Mouse (Mus musculus): ENCODE measurements at regions not wholly inside any gene's neighbourhood (a gene's known extent, or its start where the extent isn't known, plus 50 kb on each side); places are given as distances from the start of the nearest gene placed in this dataset.
A peak's percentile ranks its signal among the peaks of the same experiment; 100 is the strongest.

DNA sequence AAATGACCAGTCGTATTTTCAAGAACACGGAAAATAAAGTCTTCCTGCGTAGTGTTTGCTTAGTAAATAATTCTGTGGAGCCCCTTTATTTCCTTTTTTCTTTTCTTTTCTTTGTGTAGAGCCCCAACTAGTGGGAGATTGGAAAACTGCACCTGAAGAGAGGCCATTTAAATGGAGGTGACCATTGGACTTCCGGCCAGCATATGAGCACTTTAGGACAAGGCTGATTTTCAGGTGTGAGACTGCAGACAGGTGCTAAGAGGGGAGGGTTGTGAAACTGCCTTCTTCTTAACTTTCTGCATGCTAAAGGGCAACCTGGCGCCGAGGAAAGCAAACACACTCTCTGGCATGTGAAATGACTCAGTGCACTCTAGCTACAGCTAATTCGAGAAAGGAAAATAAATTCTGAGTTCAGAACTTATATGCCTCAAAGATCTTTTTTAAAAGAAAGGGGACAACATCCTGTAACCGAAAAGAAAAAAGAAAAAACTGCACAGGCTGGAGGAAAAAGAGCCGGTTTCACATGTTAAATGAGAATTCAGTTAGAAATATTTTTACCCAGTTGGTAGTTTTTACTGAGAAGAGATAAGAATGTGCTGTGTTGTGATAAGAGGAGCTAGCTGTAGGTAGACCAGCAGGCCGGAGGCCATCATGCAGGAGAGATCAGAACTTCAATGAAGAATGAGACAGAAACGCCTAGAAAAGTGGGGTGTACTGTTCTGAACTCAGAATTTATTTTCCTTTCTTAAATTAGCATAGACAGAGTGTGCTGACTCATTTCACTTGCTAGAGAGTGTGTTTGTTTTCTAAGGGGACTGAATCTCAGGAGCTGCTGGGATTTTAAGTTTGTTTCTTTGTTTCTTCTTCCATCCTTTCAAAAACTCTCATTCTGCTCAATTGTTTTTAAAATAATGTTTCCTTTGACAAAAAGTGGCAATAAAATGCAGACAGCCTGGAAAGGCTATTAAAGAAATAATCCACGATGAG, 65.8 kb upstream of the Prep start:
- ATAC-seq (ENCODE audit: insufficient read depth, low read depth), result no peak
- Histone ChIP-seq H3K4me3 (ENCODE audit: low read depth, low read length) (peak overlapping the region; percentile 36), H3K9ac (replicated peaks; ENCODE audit: low read depth, low read length) (peak overlapping the region; percentile 47), H3K27ac (ENCODE audit: low read depth) (no peak overlapping the region; the same call in 1 of the 2 replicates), H3K4me2 (ENCODE audit: low read depth, low read length) (peak overlapping the region; percentile 63), H3K27me3 (ENCODE audit: control insufficient read depth, insufficient read depth, low read length) (no peaks in the 10 kb centered on the region), H3K9me3 (replicated peaks; ENCODE audit: control insufficient read depth, low read length) (no peaks in the 10 kb centered on the region), H3K36me3 (replicated peaks; ENCODE audit: control insufficient read depth, insufficient read depth, low read length) (no peaks in the 10 kb centered on the region), H3K4me1 (ENCODE audit: control insufficient read depth, insufficient read depth) (peaks cover 12% of the 10 kb centered on the region)
- 35% methylated on average over 12 of the region's 12 CpGs for WGBS
- TF ChIP-seq CTCF (IDR thresholded peaks at IDR 0.05; ENCODE audit: low read depth) (peak; percentile 82), EP300 (IDR thresholded peaks at IDR 0.05; ENCODE audit: low read depth) (no peak)
- peak; percentile 43 for DNase-seq (ENCODE audit: low spot score)

DNA sequence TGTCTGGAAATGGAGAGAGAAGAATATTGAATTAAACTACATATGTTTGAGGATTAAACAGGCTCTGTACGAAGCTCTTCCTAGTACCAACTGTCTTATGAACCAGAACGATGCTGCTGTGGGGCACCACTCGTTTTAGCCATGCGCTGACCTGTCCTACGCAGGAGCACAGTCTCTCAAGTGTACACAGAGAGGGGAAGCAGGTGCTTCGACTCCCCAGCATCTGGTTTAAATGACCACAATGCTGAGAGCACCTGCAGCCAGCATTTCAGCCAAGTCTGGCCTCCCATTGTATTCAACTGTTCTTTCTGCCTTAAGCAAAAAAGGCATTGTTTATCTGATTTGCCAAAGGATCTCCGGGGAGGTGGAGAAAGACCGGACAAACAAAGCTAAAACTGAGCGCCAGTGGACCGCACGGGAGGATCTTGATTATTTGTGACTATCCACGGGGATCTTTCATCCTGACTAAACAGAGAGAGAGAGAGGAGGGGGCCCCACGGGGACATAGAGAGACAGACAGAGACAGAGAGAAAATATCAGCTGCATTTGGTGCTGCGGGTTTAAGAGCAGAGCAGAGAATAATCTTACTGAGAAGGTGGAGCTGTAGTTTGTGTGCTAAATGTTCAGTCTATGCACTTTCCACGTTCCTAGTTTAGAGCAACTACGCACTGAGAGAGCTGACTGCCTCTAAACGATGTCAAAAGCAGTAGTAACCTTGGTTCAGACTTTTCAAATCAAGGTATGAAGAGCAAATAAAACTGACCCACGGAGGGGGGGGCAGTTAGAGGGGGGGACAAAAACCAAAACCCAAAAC, 66.8 kb upstream of the Prep start:
- no peak for DNase-seq (ENCODE audit: low spot score)
- peak overlapping the region; percentile 36 for H3K4me3 ChIP-seq (ENCODE audit: low read depth, low read length)
- no peaks in the 10 kb centered on the region for H3K9me3 ChIP-seq (replicated peaks; ENCODE audit: control insufficient read depth, low read length)
- H3K36me3 ChIP-seq (replicated peaks; ENCODE audit: control insufficient read depth, insufficient read depth, low read length), result no peaks in the 10 kb centered on the region
- peaks cover 12% of the 10 kb centered on the region for H3K4me1 ChIP-seq (ENCODE audit: control insufficient read depth, insufficient read depth)
- no peaks in the 10 kb centered on the region for H3K27me3 ChIP-seq (ENCODE audit: control insufficient read depth, insufficient read depth, low read length)
- no peak for ATAC-seq (ENCODE audit: insufficient read depth, low read depth)
- TF ChIP-seq CTCF (IDR thresholded peaks at IDR 0.05; ENCODE audit: low read depth), result no peak
- no peak overlapping the region; the same call in 1 of the 2 replicates for H3K27ac ChIP-seq (ENCODE audit: low read depth)
- 44% methylated on average over 18 of the region's 18 CpGs for WGBS
- H3K4me2 ChIP-seq (ENCODE audit: low read depth, low read length), result peak overlapping the region; percentile 63
- peak overlapping the region; percentile 47 for H3K9ac ChIP-seq (replicated peaks; ENCODE audit: low read depth, low read length)

- ATAC-seq (ENCODE audit: insufficient read depth, low read depth) (no peak), DNase-seq (ENCODE audit: low spot score) (no peak)
- Histone ChIP-seq H3K9ac (replicated peaks; ENCODE audit: low read depth, low read length) (0 out of 2 replicates have a peak overlapping the region, but pooled peaks have one; percentile 17), H3K4me3 (ENCODE audit: low read depth, low read length) (peak overlapping the region; percentile 20), H3K9me3 (replicated peaks; ENCODE audit: control insufficient read depth, low read length) (no peaks in the 10 kb centered on the region), H3K27me3 (ENCODE audit: control insufficient read depth, insufficient read depth, low read length) (no peaks in the 10 kb centered on the region), H3K27ac (ENCODE audit: low read depth) (no peak overlapping the region), H3K4me1 (ENCODE audit: control insufficient read depth, insufficient read depth) (peaks cover 6% of the 10 kb centered on the region; the same call in 1 of the 2 replicates), H3K4me2 (ENCODE audit: low read depth, low read length) (peak overlapping the region; percentile 58), H3K36me3 (replicated peaks; ENCODE audit: control insufficient read depth, insufficient read depth, low read length) (no peaks in the 10 kb centered on the region)
- WGBS, result 25% methylated on average over 4 of the region's 4 CpGs
- TF ChIP-seq CTCF (IDR thresholded peaks at IDR 0.05; ENCODE audit: low read depth) (no peak), EP300 (IDR thresholded peaks at IDR 0.05; ENCODE audit: low read depth) (no peak)
Measured at GRCm38 (mm10) chr10:44997906-44998289, 69.1 kb upstream of the Prep start.

- Histone ChIP-seq H3K4me3 (ENCODE audit: low read depth, low read length) (peak overlapping the region; percentile 20), H3K36me3 (replicated peaks; ENCODE audit: control insufficient read depth, insufficient read depth, low read length) (no peaks in the 10 kb centered on the region), H3K4me2 (ENCODE audit: low read depth, low read length) (peak overlapping the region; percentile 58), H3K9me3 (replicated peaks; ENCODE audit: control insufficient read depth, low read length) (no peaks in the 10 kb centered on the region), H3K27ac (ENCODE audit: low read depth) (peak overlapping the region; percentile 14; the same call in 1 of the 2 replicates), H3K9ac (replicated peaks; ENCODE audit: low read depth, low read length) (peak overlapping the region; percentile 17; the same call in 1 of the 2 replicates), H3K27me3 (ENCODE audit: control insufficient read depth, insufficient read depth, low read length) (no peaks in the 10 kb centered on the region), H3K4me1 (ENCODE audit: control insufficient read depth, insufficient read depth) (peaks cover 6% of the 10 kb centered on the region; the same call in 1 of the 2 replicates)
- peak; percentile 36 for ATAC-seq (ENCODE audit: insufficient read depth, low read depth)
- WGBS, result 14% methylated on average over 14 of the region's 14 CpGs
- peak; percentile 51 for DNase-seq (ENCODE audit: low spot score)
- no peak for TF ChIP-seq CTCF (IDR thresholded peaks at IDR 0.05; ENCODE audit: low read depth)
- peak; percentile 38; the same call in 1 of the 2 replicates for TF ChIP-seq EP300 (IDR thresholded peaks at IDR 0.05; ENCODE audit: low read depth)
Measured at GRCm38 (mm10) chr10:44997184-44997905, 69.7 kb upstream of the Prep start.

GRCm38 (mm10) chr10:44995756-44996155, 71.2 kb upstream of the Prep start:
- Histone ChIP-seq H3K9ac (replicated peaks; ENCODE audit: low read depth, low read length) (no peak overlapping the region), H3K4me1 (ENCODE audit: control insufficient read depth, insufficient read depth) (peaks cover 6% of the 10 kb centered on the region; the same call in 1 of the 2 replicates), H3K27me3 (ENCODE audit: control insufficient read depth, insufficient read depth, low read length) (no peaks in the 10 kb centered on the region), H3K27ac (ENCODE audit: low read depth) (no peak overlapping the region), H3K36me3 (replicated peaks; ENCODE audit: control insufficient read depth, insufficient read depth, low read length) (no peaks in the 10 kb centered on the region), H3K9me3 (replicated peaks; ENCODE audit: control insufficient read depth, low read length) (no peaks in the 10 kb centered on the region), H3K4me2 (ENCODE audit: low read depth, low read length) (no peak overlapping the region), H3K4me3 (ENCODE audit: low read depth, low read length) (no peak overlapping the region)
- ATAC-seq (ENCODE audit: insufficient read depth, low read depth) (no peak), DNase-seq (ENCODE audit: low spot score) (no peak)
- WGBS, result 79% methylated on average over 6 of the region's 6 CpGs
- TF ChIP-seq CTCF (IDR thresholded peaks at IDR 0.05; ENCODE audit: low read depth) (no peak), EP300 (IDR thresholded peaks at IDR 0.05; ENCODE audit: low read depth) (no peak)
